Mouse (Mus musculus): ENCODE results near the gene U2af1.

- TF ChIP-seq GATA1 (IDR thresholded peaks at IDR 0.05; ENCODE audit: low read length) (no peak), TAL1 (IDR thresholded peaks at IDR 0.05; ENCODE audit: low read length) (no peak)
Observed at GRCm38 (mm10) chr17:31671698-31672097, 13.0 kb upstream of the U2af1 start.

Measured in erythroblast, embryonic 14.5 days (primary cell).